Mouse (Mus musculus) heart, postnatal 0 days (tissue): Measurements from ENCODE around the gene Map7.

Source experiments
- CTCF ChIP-seq: IDR thresholded peaks from 2 replicates; pipeline ENCODE4 v1.5.1; 2016; ENCODE audit warnings: antibody characterized with exemption, control low read depth, low read depth
- EP300 ChIP-seq: IDR thresholded peaks from 2 replicates; pipeline ENCODE4 v1.6.1; 2016; ENCODE audit warnings: antibody characterized with exemption, low read depth

DNA sequence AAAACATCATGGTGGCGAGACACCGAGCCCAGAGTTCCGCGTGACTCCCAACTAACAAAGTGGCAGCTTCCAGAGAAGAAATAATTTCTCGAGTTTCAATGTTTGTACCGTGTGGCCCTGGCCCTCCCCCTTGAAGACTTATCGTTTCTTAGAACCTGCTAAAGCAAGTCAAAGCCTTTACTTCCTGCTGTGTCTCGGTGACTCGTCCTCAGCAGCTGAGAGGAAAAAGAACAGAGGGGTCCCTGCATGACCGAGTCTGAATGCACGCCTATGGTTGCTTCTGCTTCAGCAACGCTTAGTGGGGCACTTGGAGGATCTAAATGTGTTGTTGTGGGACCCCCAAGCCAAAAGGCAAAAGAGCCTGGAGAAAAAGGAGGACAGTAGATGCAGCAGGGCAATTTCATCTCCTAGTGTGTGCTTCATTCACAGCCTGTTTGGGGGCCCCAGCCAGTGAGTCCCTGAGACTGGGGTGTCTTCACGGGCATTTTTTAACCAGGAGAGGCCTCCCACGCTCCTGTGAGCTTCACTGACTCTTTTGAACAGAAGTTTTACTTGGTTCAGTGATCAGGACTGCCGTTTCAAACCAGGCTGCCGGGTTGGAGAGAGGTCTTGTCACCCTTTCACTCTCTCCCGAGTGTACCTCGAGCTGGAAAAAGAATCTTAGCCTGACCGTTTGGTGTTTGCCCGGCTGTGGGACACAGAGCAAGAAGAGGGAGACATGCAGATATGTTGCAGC lies 56.6 kb downstream of the Map7 start:
- TF ChIP-seq CTCF, result no peak
- no peak for TF ChIP-seq EP300
